Mouse (Mus musculus) bone marrow, adult 2 months (tissue): ENCODE measurements around the gene Ttc7.

Experiments
- CTCF ChIP-seq: fragments of 200-500 bp; IDR thresholded peaks from 2 replicates; pipeline ENCODE4 v1.5.1; 2011; ENCODE audit warnings: low read length, control low read depth; ENCODE audit not compliant: control insufficient read depth, insufficient read depth
- POLR2A ChIP-seq: fragments of 200-500 bp; IDR thresholded peaks from 2 replicates; pipeline ENCODE4 v1.6.1; 2011; ENCODE audit warnings: low read depth, mild to moderate bottlenecking, control low read depth, low read length, borderline replicate concordance; ENCODE audit not compliant: control insufficient read depth

- TF ChIP-seq CTCF (no peak), POLR2A (no peak)
Measured at GRCm38 (mm10) chr17:87367640-87368039, 85.0 kb downstream of the Ttc7 start.
